Mouse (Mus musculus) layer of hippocampus, postnatal 10 days (tissue): ENCODE results near the gene Numa1. TPM values are rescaled to one million over a fixed set of nuclear protein-coding genes. Genes with fewer than 3 reads are reported as not detected.
"Not testable (repeated sequence)": the region's sequence is repeated elsewhere in the genome, so short reads cannot be mapped to it uniquely, and the experiment has no call there.

Experiments used
- DNase-seq, 2 experiments: peaks; one replicate each; pipeline ENCODE4 v3.0.0; 2021; ENCODE audit warnings: low spot score in 2 of 2
- total RNA-seq, 2 experiments: library from RNA; stranded (reverse); gene quantifications; 2 replicates each; pipeline ENCODE4 v1.2.3; 2021

The Numa1 gene
- total RNA-seq, 2 experiments from 2014 or later: 64.7 to 71.6 TPM

- no peak for DNase-seq
Measured at GRCm38 (mm10) chr7:102035534-102035933, 101.6 kb downstream of the Numa1 start.

- DNase-seq: no peak
Measured at GRCm38 (mm10) chr7:102037318-102037717, 103.4 kb downstream of the Numa1 start.

GRCm38 (mm10) chr7:102042314-102042713, 108.4 kb downstream of the Numa1 start:
- no peak for DNase-seq

- not testable (repeated sequence) for DNase-seq
Measured at GRCm38 (mm10) chr7:102048524-102048923, 114.6 kb downstream of the Numa1 start.

GRCm38 (mm10) chr7:102061353-102061752, 127.4 kb downstream of the Numa1 start:
- DNase-seq: no peak

GRCm38 (mm10) chr7:102062203-102062602, 128.3 kb downstream of the Numa1 start:
- no peak for DNase-seq

GRCm38 (mm10) chr7:102063891-102064290, 130.0 kb downstream of the Numa1 start:
- no peak for DNase-seq

Other genes starting within 250 kb of the Numa1 start
- gene Phox2a, start 115.8 kb upstream of the Numa1 start, total RNA-seq: not detected
- gene Inppl1, start 95.9 kb upstream of the Numa1 start, total RNA-seq: 10 to 100 TPM; 24.0 to 26.3 TPM
- gene Folr2, start 76.9 kb upstream of the Numa1 start, total RNA-seq: 1 to 10 TPM; 1.2 to 1.3 TPM
- gene Anapc15, start 70.4 kb upstream of the Numa1 start, total RNA-seq: 10 to 100 TPM; 31.8 to 34.3 TPM
- 10 to 100 TPM in 1 of 2 experiments, 1 to 10 TPM in 1; 1.3 to 17.2 TPM for gene Folr1, start 63.3 kb upstream of the Numa1 start, total RNA-seq
- gene Lamtor1, start 28.2 kb upstream of the Numa1 start, total RNA-seq: 10 to 100 TPM; 98.0 to 98.3 TPM
- under 1 TPM in 1 of 2 experiments, not detected in 1; 0.11 TPM for gene Tomt, start 27.8 kb upstream of the Numa1 start, total RNA-seq
- 1 to 10 TPM; 5.2 to 6.5 TPM for gene Lrrc51, start 216 bp upstream of the Numa1 start, total RNA-seq
- gene Il18bp, start 84.6 kb downstream of the Numa1 start, total RNA-seq: 10 to 100 TPM; 11.1 to 11.9 TPM
- gene Rnf121, start 131.4 kb downstream of the Numa1 start, total RNA-seq: 10 to 100 TPM; 44.6 to 45.4 TPM
- gene Xndc1, start 131.4 kb downstream of the Numa1 start, total RNA-seq: 10 to 100 TPM; 23.2 to 23.6 TPM
- gene Xntrpc, start 131.6 kb downstream of the Numa1 start, total RNA-seq: 1 to 10 TPM; 1.5 to 1.9 TPM
- gene Trpc2, start 149.0 kb downstream of the Numa1 start, total RNA-seq: 1 to 10 TPM in 1 of 2 experiments, under 1 TPM in 1; 0.36 to 1.5 TPM
- gene Art1, start 167.6 kb downstream of the Numa1 start, total RNA-seq: not detected
- not detected for gene Art5, start 175.4 kb downstream of the Numa1 start, total RNA-seq
- gene Chrna10, start 182.7 kb downstream of the Numa1 start, total RNA-seq: not detected